ENCODE assay signal across 8 mouse cellular contexts in the genomic region with DNA sequence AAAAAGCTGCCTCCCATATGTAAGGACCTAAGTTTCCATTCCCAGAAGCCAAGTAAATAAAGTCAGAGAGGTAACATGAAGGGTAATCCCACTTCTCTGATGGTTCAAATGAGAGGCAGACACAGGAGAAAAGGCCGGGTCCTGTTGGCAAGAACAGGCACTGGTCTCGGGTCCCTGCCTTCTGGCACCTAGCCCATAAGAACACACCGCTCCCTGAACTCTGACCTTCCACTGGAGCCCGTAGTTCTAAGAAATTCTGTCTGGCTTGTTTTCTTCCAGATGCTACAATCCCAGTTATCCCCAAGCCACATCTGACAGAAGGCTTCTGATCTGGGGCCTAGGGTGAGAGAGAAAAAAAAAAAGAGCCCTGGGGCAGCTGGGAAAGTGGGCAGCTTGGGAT. TPM values are rescaled to one million over a fixed set of nuclear protein-coding genes. Genes with fewer than 3 reads are reported as not detected.
DNase-seq lines count a peak whose midpoint lies in the region; ATAC-seq lines count a peak whose summit lies in the region.

No protein-coding gene starts in this region.

- peak overlapping the region; percentile 73 for H3K27ac ChIP-seq in hindbrain, embryonic 12.5 days
- H3K27ac ChIP-seq in hindbrain, embryonic 10.5 days: no peak overlapping the region
- H3K27ac ChIP-seq in brown adipose tissue, adult 24 weeks (replicated peaks; ENCODE audit: low read depth, low read length): peak overlapping the region; percentile 41
- peak overlapping the region; percentile 72 for H3K27ac ChIP-seq in hindbrain, embryonic 14.5 days
- H3K27ac ChIP-seq in limb, embryonic 13.5 days: no peak overlapping the region; the same call in 1 of the 2 replicates

- no peaks in the 10 kb centered on the region for H3K27me3 ChIP-seq in hindbrain, embryonic 12.5 days
- H3K27me3 ChIP-seq in hindbrain, embryonic 10.5 days (ENCODE audit: insufficient read depth, poor library complexity, severe bottlenecking): no peaks in the 10 kb centered on the region
- no peaks in the 10 kb centered on the region for H3K27me3 ChIP-seq in hindbrain, embryonic 14.5 days (ENCODE audit: control insufficient read depth, insufficient read depth, low read length)
- no peaks in the 10 kb centered on the region for H3K27me3 ChIP-seq in limb, embryonic 13.5 days

- no peak overlapping the region for H3K4me3 ChIP-seq in hindbrain, embryonic 12.5 days
- no peak overlapping the region for H3K4me3 ChIP-seq in hindbrain, embryonic 10.5 days
- peak overlapping the region; percentile 36; the same call in 1 of the 2 replicates for H3K4me3 ChIP-seq in brown adipose tissue, adult 24 weeks (ENCODE audit: insufficient read depth, low read depth, low read length)
- no peak overlapping the region for H3K4me3 ChIP-seq in hindbrain, embryonic 14.5 days (replicated peaks; ENCODE audit: low read length)
- H3K4me3 ChIP-seq in limb, embryonic 13.5 days: no peak overlapping the region

- H3K4me2 ChIP-seq in hindbrain, embryonic 12.5 days (replicated peaks): no peak overlapping the region
- H3K4me2 ChIP-seq in hindbrain, embryonic 14.5 days (replicated peaks): peak overlapping the region; percentile 33
- H3K4me2 ChIP-seq in limb, embryonic 13.5 days (replicated peaks): peak overlapping the region; percentile 21; the same call in 1 of the 2 replicates

- 85% methylated on average over 4 of the region's 4 CpGs for WGBS in hindbrain, embryonic 12.5 days
- 82% methylated on average over 4 of the region's 4 CpGs for WGBS in hindbrain, embryonic 10.5 days
- WGBS in hindbrain, embryonic 14.5 days: 62% methylated on average over 4 of the region's 4 CpGs
- WGBS in limb, embryonic 13.5 days: 70% methylated on average over 4 of the region's 4 CpGs

- no peak for DNase-seq in hindbrain, embryonic 10.5 days (ENCODE audit: low spot score)
- no peak for DNase-seq in hindbrain, embryonic 14.5 days (ENCODE audit: low spot score)
- no peak for DNase-seq in ovary, postnatal 36 days (ENCODE audit: low spot score)
- no peak for DNase-seq in embryo, embryonic 11 days
- no peak for DNase-seq in urinary bladder, postnatal 25 days (ENCODE audit: low spot score)

- no peaks in the 10 kb centered on the region for H3K9me3 ChIP-seq in hindbrain, embryonic 12.5 days (replicated peaks)
- no peaks in the 10 kb centered on the region for H3K9me3 ChIP-seq in hindbrain, embryonic 10.5 days
- H3K9me3 ChIP-seq in hindbrain, embryonic 14.5 days (ENCODE audit: control insufficient read depth, low read length): no peaks in the 10 kb centered on the region
- H3K9me3 ChIP-seq in limb, embryonic 13.5 days: no peaks in the 10 kb centered on the region

- H3K9ac ChIP-seq in hindbrain, embryonic 12.5 days: no peak overlapping the region
- 0 out of 2 replicates have a peak overlapping the region, but pooled peaks have one; percentile 16 for H3K9ac ChIP-seq in hindbrain, embryonic 14.5 days
- no peak overlapping the region for H3K9ac ChIP-seq in limb, embryonic 13.5 days

- 0 out of 2 replicates have a peak, but pooled peaks cover 6% of the 10 kb centered on the region for H3K36me3 ChIP-seq in hindbrain, embryonic 12.5 days
- peaks cover 37% of the 10 kb centered on the region for H3K36me3 ChIP-seq in hindbrain, embryonic 10.5 days
- H3K36me3 ChIP-seq in hindbrain, embryonic 14.5 days (replicated peaks; ENCODE audit: control insufficient read depth, insufficient read depth): no peaks in the 10 kb centered on the region
- H3K36me3 ChIP-seq in limb, embryonic 13.5 days: peaks cover 3% of the 10 kb centered on the region; the same call in 1 of the 2 replicates

- peaks cover 35% of the 10 kb centered on the region for H3K4me1 ChIP-seq in hindbrain, embryonic 12.5 days
- peaks cover 42% of the 10 kb centered on the region for H3K4me1 ChIP-seq in hindbrain, embryonic 10.5 days (replicated peaks)
- peaks cover 23% of the 10 kb centered on the region for H3K4me1 ChIP-seq in brown adipose tissue, adult 24 weeks (ENCODE audit: control insufficient read depth, insufficient read depth, insufficient read length, low read length)
- H3K4me1 ChIP-seq in hindbrain, embryonic 14.5 days (replicated peaks; ENCODE audit: control insufficient read depth, insufficient read depth, low read length): peaks cover 26% of the 10 kb centered on the region
- H3K4me1 ChIP-seq in limb, embryonic 13.5 days: peaks cover 29% of the 10 kb centered on the region

- no peak for ATAC-seq in hindbrain, embryonic 12.5 days (ENCODE audit: low FRiP score)
- ATAC-seq in hindbrain, embryonic 14.5 days (ENCODE audit: low FRiP score): no peak
- no peak for ATAC-seq in limb, embryonic 13.5 days (ENCODE audit: low FRiP score, low read depth)

RNA-seq across cellular contexts. Expression of a gene that starts 34.7 kb away (rescaled TPM):
- polyA plus RNA-seq in hindbrain, embryonic 12.5 days (2016; fragmentation: Nextera tagmentation; extraction: Ambion mirVana): 79.0 and 81.1 TPM in 2 replicates
- polyA plus RNA-seq in hindbrain, embryonic 10.5 days (2016; fragmentation: Nextera tagmentation; extraction: Ambion mirVana): 87.4 and 92.5 TPM in 2 replicates
- 6.1 and 12.0 TPM in 2 replicates for polyA plus RNA-seq in brown adipose tissue, adult 24 weeks (2012; ENCODE audit: insufficient read depth, insufficient read length, missing spikeins)
- 29.1 and 43.5 TPM in 2 replicates for polyA plus RNA-seq in hindbrain, embryonic 14.5 days (2014; fragmentation: Nextera tagmentation; extraction: Ambion mirVana)
- polyA plus RNA-seq in limb, embryonic 13.5 days (2015; fragmentation: Nextera tagmentation; extraction: Ambion mirVana): 123 TPM in 2 replicates

RNA-seq across cellular contexts. Expression of a gene that starts 35.7 kb away (rescaled TPM):
- polyA plus RNA-seq in hindbrain, embryonic 12.5 days (2016; fragmentation: Nextera tagmentation; extraction: Ambion mirVana): 110 and 115 TPM in 2 replicates
- polyA plus RNA-seq in hindbrain, embryonic 10.5 days (2016; fragmentation: Nextera tagmentation; extraction: Ambion mirVana): 119 and 123 TPM in 2 replicates
- polyA plus RNA-seq in brown adipose tissue, adult 24 weeks (2012; ENCODE audit: insufficient read depth, insufficient read length, missing spikeins): 14.9 and 21.0 TPM in 2 replicates
- polyA plus RNA-seq in hindbrain, embryonic 14.5 days (2014; fragmentation: Nextera tagmentation; extraction: Ambion mirVana): 68.7 and 72.6 TPM in 2 replicates
- 74.0 and 75.0 TPM in 2 replicates for polyA plus RNA-seq in limb, embryonic 13.5 days (2015; fragmentation: Nextera tagmentation; extraction: Ambion mirVana)

Comparison
In these comparisons a context has a peak if more than half of its experiments do, and no peak if none do; other contexts are left out.
1. H3K27ac ChIP-seq: peak in hindbrain, embryonic 12.5 days (single experiment), brown adipose tissue, adult 24 weeks (single experiment) and hindbrain, embryonic 14.5 days (single experiment); none in hindbrain, embryonic 10.5 days (single experiment) and limb, embryonic 13.5 days (single experiment).